15 mouse cellular contexts compared by ENCODE assay signal in the genomic region with DNA sequence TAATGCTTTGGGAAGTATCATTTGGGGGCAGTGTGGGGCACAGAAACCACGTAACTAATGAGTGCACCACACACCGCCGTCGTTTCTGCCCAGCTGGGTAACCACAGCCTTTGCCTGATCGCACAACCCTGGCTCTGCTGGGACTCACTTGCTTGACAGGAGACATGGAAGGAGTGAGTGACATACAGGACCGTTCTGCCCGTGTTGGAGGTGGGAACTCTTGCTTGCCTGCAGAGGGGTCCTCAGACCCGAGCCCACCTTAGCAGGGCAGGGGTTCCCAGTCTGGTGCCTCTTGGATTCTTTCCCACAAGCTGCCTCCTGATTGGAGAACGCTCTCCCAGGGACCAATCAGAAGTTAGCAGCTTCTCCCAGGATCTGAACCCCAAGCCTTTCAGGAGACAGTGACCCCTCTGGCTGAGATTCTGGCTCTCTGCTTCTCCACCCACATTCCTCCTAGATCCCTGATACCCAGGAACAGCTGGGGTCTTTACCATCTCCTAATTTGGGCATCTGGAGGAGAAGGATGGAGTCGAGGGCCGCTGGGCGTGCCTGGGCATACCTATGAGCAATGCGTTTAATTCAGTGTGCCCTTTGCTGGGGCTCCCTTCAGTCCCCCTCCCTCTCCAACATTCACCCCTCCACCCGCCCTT. TPM values are rescaled to one million over a fixed set of nuclear protein-coding genes. Genes with fewer than 3 reads are reported as not detected.
DNase-seq lines count a peak whose midpoint lies in the region; ATAC-seq lines count a peak whose summit lies in the region.
"Had no signal": no experiment of that assay in that cellular context is flagged by ENCODE, and none has a peak within 500 bp of the region (broad histone marks: within the 10 kb centered on the region; RNA-seq: fewer than 3 reads in every experiment).

No protein-coding gene starts in this region.

- WGBS in liver, embryonic 11.5 days, result 38% methylated on average over 14 of the region's 14 CpGs
- 61% methylated on average over 14 of the region's 14 CpGs for WGBS in hindbrain, embryonic 14.5 days

- H3K27me3 ChIP-seq in liver, embryonic 11.5 days (replicated peaks; ENCODE audit: control insufficient read depth, insufficient read depth, low read length), result peaks cover 29% of the 10 kb centered on the region
- peaks cover 44% of the 10 kb centered on the region for H3K27me3 ChIP-seq in hindbrain, embryonic 14.5 days (ENCODE audit: control insufficient read depth, insufficient read depth, low read length)

- 0 out of 2 replicates have a peak, but pooled peaks cover 7% of the 10 kb centered on the region for H3K4me1 ChIP-seq in liver, embryonic 11.5 days (replicated peaks; ENCODE audit: control insufficient read depth, insufficient read depth, low read length)
- peaks cover 11% of the 10 kb centered on the region for H3K4me1 ChIP-seq in hindbrain, embryonic 14.5 days (replicated peaks; ENCODE audit: control insufficient read depth, insufficient read depth, low read length)

- peak overlapping the region; percentile 65 for H3K4me2 ChIP-seq in liver, embryonic 11.5 days
- no peak overlapping the region for H3K4me2 ChIP-seq in hindbrain, embryonic 14.5 days (replicated peaks)

- H3K4me3 ChIP-seq in liver, embryonic 11.5 days (ENCODE audit: low read depth, low read length), result no peak overlapping the region
- no peak overlapping the region for H3K4me3 ChIP-seq in hindbrain, embryonic 14.5 days (replicated peaks; ENCODE audit: low read length)

- no peak overlapping the region for H3K9ac ChIP-seq in liver, embryonic 11.5 days (ENCODE audit: low read depth, low read length)
- H3K9ac ChIP-seq in hindbrain, embryonic 14.5 days, result no peak overlapping the region

- H3K27ac ChIP-seq in liver, embryonic 11.5 days (ENCODE audit: low read depth, low read length), result no peak overlapping the region
- H3K27ac ChIP-seq in hindbrain, embryonic 14.5 days, result no peak overlapping the region
- H3K27ac ChIP-seq: embryonic facial prominence, embryonic 13.5 days; forebrain, embryonic 10.5 days; hindbrain, embryonic 10.5 days had no signal

- H3K9me3 ChIP-seq in liver, embryonic 11.5 days (ENCODE audit: control insufficient read depth, low read length), result no peaks in the 10 kb centered on the region
- H3K9me3 ChIP-seq in hindbrain, embryonic 14.5 days (ENCODE audit: control insufficient read depth, low read length), result no peaks in the 10 kb centered on the region
- H3K9me3 ChIP-seq: embryonic facial prominence, embryonic 13.5 days; forebrain, embryonic 10.5 days; hindbrain, embryonic 10.5 days had no signal

- no peaks in the 10 kb centered on the region for H3K36me3 ChIP-seq in liver, embryonic 11.5 days (ENCODE audit: control insufficient read depth, insufficient read depth, low read length)
- H3K36me3 ChIP-seq in hindbrain, embryonic 14.5 days (replicated peaks; ENCODE audit: control insufficient read depth, insufficient read depth), result no peaks in the 10 kb centered on the region
- H3K36me3 ChIP-seq: embryonic facial prominence, embryonic 13.5 days; forebrain, embryonic 10.5 days; hindbrain, embryonic 10.5 days had no signal

- ATAC-seq in liver, embryonic 11.5 days (replicated peaks; ENCODE audit: low FRiP score), result no peak
- no peak for ATAC-seq in hindbrain, embryonic 14.5 days (ENCODE audit: low FRiP score)

- peak; percentile 6 for DNase-seq in gastrocnemius, postnatal 25 days
- no peak for DNase-seq in gastrocnemius, adult 18-20 months (ENCODE audit: low spot score)
- peak; percentile 27 for DNase-seq in thymus, postnatal 14 days
- DNase-seq in thymus, postnatal 0 days (ENCODE audit: low spot score), result no peak
- DNase-seq in liver, embryonic 11.5 days (ENCODE audit: low spot score), result no peak
- peak; percentile 22 to 33 for DNase-seq in thymus, postnatal 36 days
- DNase-seq in layer of hippocampus, postnatal 25 days (ENCODE audit: extremely low spot score in 1 of 2, low spot score in 1 of 2), result no peak
- no peak for DNase-seq in hindbrain, embryonic 14.5 days (ENCODE audit: low spot score)
- DNase-seq: cerebellum, adult 11-12 months; kidney, adult 11 months; lung, postnatal 14 days had no signal

RNA-seq across cellular contexts. Expression of a gene that starts 1.2 kb away (rescaled TPM):
- total RNA-seq in gastrocnemius, postnatal 25 days (2021), result 100 to 1,000 TPM; 148 to 165 TPM
- 100 to 1,000 TPM; 129 to 189 TPM for total RNA-seq in gastrocnemius, adult 18-20 months (2021)
- 13.6 and 14.8 TPM in 2 replicates for polyA plus RNA-seq in thymus, postnatal 0 days (2015; fragmentation: Nextera tagmentation; extraction: Ambion mirVana)
- 2.4 and 2.8 TPM in 2 replicates for polyA plus RNA-seq in liver, embryonic 11.5 days (2014; fragmentation: Nextera tagmentation; extraction: Ambion mirVana)
- 10 to 100 TPM; 21.2 to 22.2 TPM for total RNA-seq in layer of hippocampus, postnatal 25 days (2021)
- polyA plus RNA-seq in hindbrain, embryonic 14.5 days (2014; fragmentation: Nextera tagmentation; extraction: Ambion mirVana), result 0.74 and 1.5 TPM in 2 replicates

RNA-seq across cellular contexts. Expression of a gene that starts 56.1 kb away (rescaled TPM):
- 100 to 1,000 TPM; 613 to 621 TPM for total RNA-seq in gastrocnemius, postnatal 25 days (2021)
- 100 to 1,000 TPM; 630 to 677 TPM for total RNA-seq in gastrocnemius, adult 18-20 months (2021)
- polyA plus RNA-seq in thymus, postnatal 0 days (2015; fragmentation: Nextera tagmentation; extraction: Ambion mirVana), result 434 and 468 TPM in 2 replicates
- 339 and 355 TPM in 2 replicates for polyA plus RNA-seq in liver, embryonic 11.5 days (2014; fragmentation: Nextera tagmentation; extraction: Ambion mirVana)
- 100 to 1,000 TPM; 182 to 190 TPM for total RNA-seq in layer of hippocampus, postnatal 25 days (2021)
- polyA plus RNA-seq in hindbrain, embryonic 14.5 days (2014; fragmentation: Nextera tagmentation; extraction: Ambion mirVana), result 482 and 502 TPM in 2 replicates

RNA-seq across cellular contexts. Expression of a gene that starts 59.3 kb away (rescaled TPM):
- under 1 TPM; 0.08 to 0.11 TPM for total RNA-seq in gastrocnemius, postnatal 25 days (2021)
- under 1 TPM; 0.07 to 0.21 TPM for total RNA-seq in gastrocnemius, adult 18-20 months (2021)
- polyA plus RNA-seq in thymus, postnatal 0 days (2015; fragmentation: Nextera tagmentation; extraction: Ambion mirVana), result 0.41 and 0.64 TPM in 2 replicates
- polyA plus RNA-seq in liver, embryonic 11.5 days (2014; fragmentation: Nextera tagmentation; extraction: Ambion mirVana), result 0.06 and 0.11 TPM in 2 replicates
- total RNA-seq in layer of hippocampus, postnatal 25 days (2021), result not detected
- polyA plus RNA-seq in hindbrain, embryonic 14.5 days (2014; fragmentation: Nextera tagmentation; extraction: Ambion mirVana), result not detected in 2 replicates
- total RNA-seq: liver, adult 2 months had no signal
- polyA plus RNA-seq: liver, adult 2 months had no signal

Comparison
In these comparisons a context has a peak if more than half of its experiments do, and no peak if none do; other contexts are left out.
1. DNase-seq: peak in gastrocnemius, postnatal 25 days (single experiment), thymus, postnatal 14 days (single experiment) and thymus, postnatal 36 days (2 of 2); none in gastrocnemius, adult 18-20 months (single experiment), thymus, postnatal 0 days (single experiment), liver, embryonic 11.5 days (single experiment), layer of hippocampus, postnatal 25 days (0 of 2) and hindbrain, embryonic 14.5 days (single experiment).
2. RNA of a gene that starts 1.2 kb away (total RNA-seq): 129 to 189 TPM in gastrocnemius, adult 18-20 months and 148 to 165 TPM in gastrocnemius, postnatal 25 days; 21.2 to 22.2 TPM in layer of hippocampus, postnatal 25 days; every median in the first group is over 4 times any median in the second.